Mouse (Mus musculus) B cell, adult (primary cell): ENCODE results near the gene Katnbl1. TPM values are rescaled to one million over a fixed set of nuclear protein-coding genes. Genes with fewer than 3 reads are reported as not detected.

ENCODE experiments used
- total RNA-seq: library from RNA; stranded (reverse); gene quantifications from 4 replicates; pipeline ENCODE4 v1.2.4, GENCODE M21; 2023; ENCODE audit not compliant: inconsistent age

Gene Katnbl1
- 9.0 to 10.6 TPM (median 10.2 TPM) in 4 replicates for total RNA-seq

GRCm38 (mm10) chr2:112378973-112379898 lies at the start of gene Katnbl1:
Gene Katnbl1 (plus strand): TSS chr2:112379211.

GRCm38 (mm10) chr2:112367726-112368673 lies 11.0 kb upstream of the Katnbl1 start, which contains the start of gene Emc4:
Gene Emc4 (minus strand): TSS chr2:112368027.

GRCm38 (mm10) chr2:112454862-112455564 lies 76.0 kb downstream of the Katnbl1 start, which contains the start of gene Emc7:
Gene Emc7 (plus strand): TSS chr2:112454997.

Other genes starting within 250 kb of the Katnbl1 start
- gene Olfr1316, start 244.2 kb upstream of the Katnbl1 start, total RNA-seq: not detected in 4 replicates
- gene Olfr1317, start 238.9 kb upstream of the Katnbl1 start, total RNA-seq: not detected in 4 replicates
- gene Olfr1318, start 225.0 kb upstream of the Katnbl1 start, total RNA-seq: not detected in 4 replicates
- 7.0 to 10.3 TPM (median 9.0 TPM) in 4 replicates for gene Lpcat4, start 139.7 kb upstream of the Katnbl1 start, total RNA-seq
- not detected in 4 replicates for gene Nutm1, start 119.9 kb upstream of the Katnbl1 start, total RNA-seq
- 61.1 to 71.6 TPM (median 67.0 TPM) in 4 replicates for gene Nop10, start 117.3 kb upstream of the Katnbl1 start, total RNA-seq
- gene Slc12a6, start 113.4 kb upstream of the Katnbl1 start, total RNA-seq: 308 to 321 TPM (median 314 TPM) in 4 replicates
- gene Gm21985, start 112.9 kb upstream of the Katnbl1 start, total RNA-seq: 0.27 to 0.70 TPM (median 0.30 TPM) in 3 of 4 replicates, not detected in the other
- gene Emc4, start 11.2 kb upstream of the Katnbl1 start, total RNA-seq: 27.2 to 28.8 TPM (median 28.1 TPM) in 4 replicates
- gene Emc7, start 75.8 kb downstream of the Katnbl1 start, total RNA-seq: 9.9 to 11.4 TPM (median 10.7 TPM) in 4 replicates
- not detected in 4 replicates for gene Chrm5, start 101.6 kb downstream of the Katnbl1 start, total RNA-seq
- gene Aven, start 113.8 kb downstream of the Katnbl1 start, total RNA-seq: 10.6 to 19.8 TPM (median 16.1 TPM) in 4 replicates